Mouse (Mus musculus): ENCODE data around the gene Rtn4rl2.
A peak's percentile ranks its signal among the peaks of the same experiment; 100 is the strongest.

Rtn4rl2 gene

GRCm38 (mm10) chr2:84884611-84885010, 1.9 kb downstream of the Rtn4rl2 start:
- no peak for DNase-seq (ENCODE audit: low spot score)

- DNase-seq (ENCODE audit: low spot score) = no peak
Measured at GRCm38 (mm10) chr2:84883942-84884341, 2.6 kb downstream of the Rtn4rl2 start.

- DNase-seq (ENCODE audit: low spot score) = no peak
Measured at GRCm38 (mm10) chr2:84883530-84883929, 3.0 kb downstream of the Rtn4rl2 start.

- DNase-seq (ENCODE audit: low spot score) = no peak
Measured at GRCm38 (mm10) chr2:84883084-84883483, 3.4 kb downstream of the Rtn4rl2 start.

GRCm38 (mm10) chr2:84882606-84883005, 3.9 kb downstream of the Rtn4rl2 start:
- no peak for DNase-seq (ENCODE audit: low spot score)

GRCm38 (mm10) chr2:84880590-84880989, 5.9 kb downstream of the Rtn4rl2 start:
- DNase-seq (ENCODE audit: low spot score) = no peak

- no peak for DNase-seq (ENCODE audit: low spot score)
Measured at GRCm38 (mm10) chr2:84875842-84876241, 10.7 kb downstream of the Rtn4rl2 start.

- no peak for DNase-seq (ENCODE audit: low spot score)
Measured at GRCm38 (mm10) chr2:84872105-84872716, 14.3 kb downstream of the Rtn4rl2 start.

- no peak for DNase-seq (ENCODE audit: low spot score)
Measured at GRCm38 (mm10) chr2:84870623-84871160, 15.8 kb downstream of the Rtn4rl2 start.

- DNase-seq (ENCODE audit: low spot score) = no peak
Measured at GRCm38 (mm10) chr2:84868977-84869376, 17.5 kb downstream of the Rtn4rl2 start.

GRCm38 (mm10) chr2:84868521-84868943, 18.0 kb downstream of the Rtn4rl2 start:
- peak; percentile 31 for DNase-seq (ENCODE audit: low spot score)

GRCm38 (mm10) chr2:84865616-84866571, 20.6 kb downstream of the Rtn4rl2 start:
- DNase-seq (ENCODE audit: low spot score) = no peak

- no peak for DNase-seq (ENCODE audit: low spot score)
Measured at GRCm38 (mm10) chr2:84862231-84862630, 24.3 kb downstream of the Rtn4rl2 start.

GRCm38 (mm10) chr2:84861430-84861829, 25.1 kb downstream of the Rtn4rl2 start:
- no peak for DNase-seq (ENCODE audit: low spot score)

GRCm38 (mm10) chr2:84859991-84860780, 26.3 kb downstream of the Rtn4rl2 start:
- DNase-seq (ENCODE audit: low spot score) = no peak

- DNase-seq (ENCODE audit: low spot score) = no peak
Measured at GRCm38 (mm10) chr2:84858551-84858950, 28.0 kb downstream of the Rtn4rl2 start.

- peak; percentile 31 for DNase-seq (ENCODE audit: low spot score)
Measured at GRCm38 (mm10) chr2:84855732-84856131, 30.8 kb downstream of the Rtn4rl2 start.

- no peak for DNase-seq (ENCODE audit: low spot score)
Measured at GRCm38 (mm10) chr2:84851130-84852040, 35.1 kb downstream of the Rtn4rl2 start.

GRCm38 (mm10) chr2:84850407-84851129, 35.9 kb downstream of the Rtn4rl2 start:
- DNase-seq (ENCODE audit: low spot score) = no peak

- no peak for DNase-seq (ENCODE audit: low spot score)
Measured at GRCm38 (mm10) chr2:84845226-84845625, 41.3 kb downstream of the Rtn4rl2 start.

Measured in T-cell, adult 2 months (primary cell).